Comparison of ENCODE assay signal across 19 mouse cellular contexts in the genomic region with DNA sequence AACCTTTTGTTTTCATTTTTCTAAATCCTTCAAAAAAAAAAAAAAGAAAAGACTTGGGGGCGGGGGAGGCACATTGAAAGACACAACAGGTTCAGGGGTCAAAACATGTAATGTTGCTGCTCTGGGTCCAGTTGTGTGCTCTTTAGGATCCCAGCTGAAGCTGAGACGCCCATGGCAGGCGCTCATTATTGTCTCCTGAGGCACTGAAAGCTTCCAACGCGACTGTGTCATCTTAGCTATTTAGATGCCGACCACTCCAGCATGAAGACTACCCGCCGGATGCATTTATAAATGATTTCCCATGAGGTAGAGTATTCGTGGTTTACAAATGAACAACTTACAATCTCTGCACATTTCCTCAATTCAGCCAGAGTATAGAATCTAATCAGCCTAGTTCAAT.
DNase-seq lines count a peak whose midpoint lies in the region; ATAC-seq lines count a peak whose summit lies in the region.
"Had no signal": no experiment of that assay in that cellular context is flagged by ENCODE, and none has a peak within 500 bp of the region (broad histone marks: within the 10 kb centered on the region; RNA-seq: fewer than 3 reads in every experiment).

No protein-coding gene starts in this region.

- no peak overlapping the region for H3K9ac ChIP-seq in hindbrain, embryonic 13.5 days
- H3K9ac ChIP-seq in midbrain, embryonic 12.5 days (replicated peaks) = no peak overlapping the region
- H3K9ac ChIP-seq: heart, embryonic 13.5 days; limb, embryonic 15.5 days; liver, embryonic 15.5 days had no signal

- intact Hi-C loops in gastrocnemius, postnatal 14 days (cut with DNase I; ENCODE audit: low total_unique reads) = no loop called here

- H3K4me3 ChIP-seq in heart, embryonic 10.5 days = no peak overlapping the region
- no peak overlapping the region for H3K4me3 ChIP-seq in hindbrain, embryonic 13.5 days
- H3K4me3 ChIP-seq in midbrain, embryonic 12.5 days = no peak overlapping the region
- no peak overlapping the region for H3K4me3 ChIP-seq in limb, embryonic 10.5 days
- H3K4me3 ChIP-seq: heart, embryonic 13.5 days; limb, embryonic 15.5 days; liver, embryonic 15.5 days had no signal

- H3K27ac ChIP-seq in heart, embryonic 10.5 days = no peak overlapping the region
- H3K27ac ChIP-seq in hindbrain, embryonic 13.5 days = 0 out of 2 replicates have a peak overlapping the region, but pooled peaks have one; percentile 30
- no peak overlapping the region for H3K27ac ChIP-seq in midbrain, embryonic 12.5 days (replicated peaks)
- H3K27ac ChIP-seq in limb, embryonic 10.5 days = no peak overlapping the region
- H3K27ac ChIP-seq: heart, embryonic 13.5 days; limb, embryonic 15.5 days; liver, embryonic 15.5 days had no signal

- H3K9me3 ChIP-seq in heart, embryonic 10.5 days = no peaks in the 10 kb centered on the region
- no peaks in the 10 kb centered on the region for H3K9me3 ChIP-seq in hindbrain, embryonic 13.5 days
- no peaks in the 10 kb centered on the region for H3K9me3 ChIP-seq in midbrain, embryonic 12.5 days
- no peaks in the 10 kb centered on the region for H3K9me3 ChIP-seq in limb, embryonic 10.5 days (replicated peaks)
- H3K9me3 ChIP-seq: heart, embryonic 13.5 days; limb, embryonic 15.5 days; liver, embryonic 15.5 days had no signal

- no peaks in the 10 kb centered on the region for H3K4me1 ChIP-seq in heart, embryonic 10.5 days
- H3K4me1 ChIP-seq in hindbrain, embryonic 13.5 days (replicated peaks) = peaks cover 5% of the 10 kb centered on the region; the same call in 1 of the 2 replicates
- H3K4me1 ChIP-seq in midbrain, embryonic 12.5 days = peaks cover 3% of the 10 kb centered on the region
- no peaks in the 10 kb centered on the region for H3K4me1 ChIP-seq in limb, embryonic 10.5 days
- H3K4me1 ChIP-seq: limb, embryonic 15.5 days; liver, embryonic 15.5 days had no signal

- no peak for ATAC-seq in hindbrain, embryonic 13.5 days (ENCODE audit: low FRiP score)
- ATAC-seq in midbrain, embryonic 12.5 days (ENCODE audit: low FRiP score, low read depth) = no peak
- ATAC-seq: forebrain, embryonic 16.5 days had no signal

- H3K4me2 ChIP-seq in hindbrain, embryonic 13.5 days = no peak overlapping the region
- H3K4me2 ChIP-seq in midbrain, embryonic 12.5 days (replicated peaks) = 0 out of 2 replicates have a peak overlapping the region, but pooled peaks have one; percentile 1
- H3K4me2 ChIP-seq: heart, embryonic 13.5 days; limb, embryonic 15.5 days; liver, embryonic 15.5 days had no signal

- peak; percentile 83 for DNase-seq in heart, adult 11 months
- no peak for DNase-seq in heart, embryonic 10.5 days (ENCODE audit: low spot score)
- DNase-seq in retina, embryonic 14.5 days (ENCODE audit: low spot score) = peak; percentile 40
- no peak for DNase-seq in ovary, postnatal 10 days (ENCODE audit: low spot score)
- no peak for DNase-seq in limb, embryonic 10.5 days (ENCODE audit: low spot score)
- no peak for DNase-seq in gastrocnemius, postnatal 14 days
- DNase-seq: adrenal gland, postnatal 36 days; cerebellum, adult 2 months; cerebellum, postnatal 36 days; kidney, adult 8-10 months; kidney, postnatal 25 days; right cerebral cortex, adult 18-20 months had no signal

- WGBS in heart, embryonic 10.5 days = 67% methylated on average over 9 of the region's 9 CpGs
- WGBS in hindbrain, embryonic 13.5 days = 6% methylated on average over 9 of the region's 9 CpGs
- 5% methylated on average over 9 of the region's 9 CpGs for WGBS in midbrain, embryonic 12.5 days
- WGBS in limb, embryonic 10.5 days = 57% methylated on average over 9 of the region's 9 CpGs

- H3K36me3 ChIP-seq in heart, embryonic 10.5 days = no peaks in the 10 kb centered on the region
- H3K36me3 ChIP-seq in hindbrain, embryonic 13.5 days = no peaks in the 10 kb centered on the region
- H3K36me3 ChIP-seq in midbrain, embryonic 12.5 days = no peaks in the 10 kb centered on the region
- H3K36me3 ChIP-seq in limb, embryonic 10.5 days = no peaks in the 10 kb centered on the region
- H3K36me3 ChIP-seq: heart, embryonic 13.5 days; limb, embryonic 15.5 days; liver, embryonic 15.5 days had no signal

- H3K27me3 ChIP-seq in heart, embryonic 10.5 days (ENCODE audit: insufficient read depth, poor library complexity, severe bottlenecking) = no peaks in the 10 kb centered on the region
- no peaks in the 10 kb centered on the region for H3K27me3 ChIP-seq in hindbrain, embryonic 13.5 days
- no peaks in the 10 kb centered on the region for H3K27me3 ChIP-seq in midbrain, embryonic 12.5 days
- H3K27me3 ChIP-seq in limb, embryonic 10.5 days (ENCODE audit: low read depth, poor library complexity, severe bottlenecking) = no peaks in the 10 kb centered on the region
- H3K27me3 ChIP-seq: CH12.LX; heart, embryonic 13.5 days; limb, embryonic 15.5 days; liver, embryonic 15.5 days had no signal

Comparison
In these comparisons a context has a peak if more than half of its experiments do, and no peak if none do; other contexts are left out.
1. DNase-seq: peak in heart, adult 11 months (single experiment) and retina, embryonic 14.5 days (single experiment); none in heart, embryonic 10.5 days (single experiment), ovary, postnatal 10 days (single experiment), limb, embryonic 10.5 days (single experiment) and gastrocnemius, postnatal 14 days (single experiment).